Mouse (Mus musculus) gastrocnemius, adult 18-20 months (tissue): Measurements from ENCODE around the gene Thpo. TPM values are rescaled to one million over a fixed set of nuclear protein-coding genes. Genes with fewer than 3 reads are reported as not detected.

Experiments
- DNase-seq: peaks from one replicate; pipeline ENCODE4 v3.0.0; 2021; ENCODE audit warnings: low spot score
- total RNA-seq, 2 experiments: library from RNA; stranded (reverse); gene quantifications; 2 replicates each; pipeline ENCODE4 v1.2.3; 2021

Gene Thpo
- total RNA-seq, 2 experiments from 2014 or later = 6.2 to 10.4 TPM

GRCm38 (mm10) chr16:20725321-20725720 is 9.0 kb downstream of the Thpo start:
- DNase-seq = no peak

GRCm38 (mm10) chr16:20724338-20724748 is 10.0 kb downstream of the Thpo start:
- DNase-seq = peak; percentile 65

GRCm38 (mm10) chr16:20723247-20723646 is 11.1 kb downstream of the Thpo start:
- DNase-seq = no peak

GRCm38 (mm10) chr16:20722736-20723135 is 11.6 kb downstream of the Thpo start:
- DNase-seq = no peak

GRCm38 (mm10) chr16:20721808-20722207 is 12.5 kb downstream of the Thpo start:
- DNase-seq = no peak

- DNase-seq = no peak
These were observed 16.2 kb downstream of the Thpo start for GRCm38 (mm10) chr16:20717978-20718670.

GRCm38 (mm10) chr16:20717181-20717977 is 16.9 kb downstream of the Thpo start, which contains the start of the genes Polr2h and Clcn2:
Polr2h (plus strand) TSS chr16:20717665.
Clcn2 (minus strand) TSS chr16:20717746.
- peak; percentile 97 for DNase-seq

GRCm38 (mm10) chr16:20716841-20717180 is 17.5 kb downstream of the Thpo start:
- DNase-seq = no peak

- peak; percentile 63 for DNase-seq
These were observed 18.1 kb downstream of the Thpo start for GRCm38 (mm10) chr16:20715976-20716840.

GRCm38 (mm10) chr16:20715566-20715965 is 18.7 kb downstream of the Thpo start:
- DNase-seq = no peak

GRCm38 (mm10) chr16:20715161-20715560 is 19.1 kb downstream of the Thpo start:
- no peak for DNase-seq

- DNase-seq = no peak
These were observed 19.8 kb downstream of the Thpo start for GRCm38 (mm10) chr16:20714307-20715080.

GRCm38 (mm10) chr16:20712889-20713288 is 21.4 kb downstream of the Thpo start:
- DNase-seq = no peak

- no peak for DNase-seq
These were observed 22.1 kb downstream of the Thpo start for GRCm38 (mm10) chr16:20712190-20712589.

- DNase-seq = no peak
These were observed 23.5 kb downstream of the Thpo start for GRCm38 (mm10) chr16:20710810-20711209.

- DNase-seq = no peak
These were observed 23.9 kb downstream of the Thpo start for GRCm38 (mm10) chr16:20710370-20710769.

- DNase-seq = no peak
These were observed 25.2 kb downstream of the Thpo start for GRCm38 (mm10) chr16:20708939-20709734.

- DNase-seq = no peak
These were observed 25.9 kb downstream of the Thpo start for GRCm38 (mm10) chr16:20708220-20708938.

- DNase-seq = no peak
These were observed 27.8 kb downstream of the Thpo start for GRCm38 (mm10) chr16:20706407-20707055.
